Mouse (Mus musculus) kidney, adult 2 months (tissue): ENCODE data around the gene Pik3cd.

Experiments
- CTCF ChIP-seq: fragments of 200-500 bp; conservative IDR thresholded peaks from 2 replicates; pipeline ENCODE4 v1.5.1; 2011; ENCODE audit warnings: low read depth, mild to moderate bottlenecking, control low read depth, low read length, moderate library complexity, mixed read lengths; ENCODE audit not compliant: insufficient read depth, insufficient read length
- POLR2A ChIP-seq: fragments of 200-500 bp; IDR thresholded peaks from one replicate; pipeline ENCODE4 v1.6.1; 2011; ENCODE audit warnings: low read depth, low read length, control low read depth

DNA sequence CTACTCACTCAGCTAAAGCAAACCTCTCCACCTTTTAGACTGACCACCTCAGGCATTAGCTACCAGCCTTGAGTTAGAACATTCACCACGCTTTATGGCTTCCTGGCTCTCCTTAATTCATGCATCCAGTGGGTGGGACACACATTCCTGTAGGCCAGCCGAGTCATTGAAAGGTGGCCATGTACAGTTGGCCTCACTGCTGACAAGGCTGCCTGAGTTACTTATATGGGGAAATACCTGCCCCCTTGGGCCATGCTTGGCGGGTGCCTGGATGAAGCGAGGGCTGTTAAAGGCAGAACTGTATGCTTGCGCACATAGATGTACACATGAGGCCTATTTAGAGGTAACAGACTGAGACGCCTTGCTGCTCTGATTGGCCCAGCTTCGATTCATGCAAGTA, 37.9 kb upstream of the Pik3cd start:
- no peak for TF ChIP-seq CTCF
- no peak for TF ChIP-seq POLR2A
